Mouse (Mus musculus): ENCODE results near the gene Cxcr6. TPM values are rescaled to one million over a fixed set of nuclear protein-coding genes. Genes with fewer than 3 reads are reported as not detected.
A peak's percentile ranks its signal among the peaks of the same experiment; 100 is the strongest.

Cxcr6 gene
- polyA plus RNA-seq, 1 experiment = not detected

- Histone ChIP-seq H3K4me1 (peaks cover 15% of the 10 kb centered on the region), H3K27me3 (replicated peaks) (peaks cover 2% of the 10 kb centered on the region), H3K9me3 (no peaks in the 10 kb centered on the region), H3K36me3 (replicated peaks; ENCODE audit: low read length) (peaks cover 100% of the 10 kb centered on the region), H3K4me3 (replicated peaks) (no peak overlapping the region)
- TF ChIP-seq GATA1 (IDR thresholded peaks at IDR 0.05; ENCODE audit: borderline replicate concordance, low read length) (no peak), FLI1 (IDR thresholded peaks at IDR 0.05; ENCODE audit: low read length) (no peak)
Observed at GRCm38 (mm10) chr9:123815444-123815843, 9.2 kb downstream of the Cxcr6 start.

DNA sequence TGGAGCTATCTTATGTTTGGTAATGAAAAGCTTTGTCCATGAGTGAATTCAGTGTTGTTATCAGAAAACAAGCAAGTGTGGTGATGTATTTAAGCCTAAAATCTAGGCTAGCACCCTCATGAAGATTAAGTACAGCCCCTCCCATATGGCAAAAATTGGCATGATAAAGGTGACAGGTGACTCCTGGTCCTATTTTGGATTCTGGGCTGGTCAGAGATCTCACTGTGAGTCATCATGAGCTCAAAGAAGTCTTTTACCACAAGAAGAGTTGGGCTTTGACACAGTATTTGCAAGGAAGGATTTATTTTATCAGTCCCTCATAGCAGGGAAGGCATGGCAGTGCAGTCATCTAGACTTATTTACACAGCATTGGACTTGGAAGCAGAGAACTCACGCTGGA is 9.7 kb downstream of the Cxcr6 start:
- Histone ChIP-seq H3K36me3 (replicated peaks; ENCODE audit: low read length) (peaks cover 100% of the 10 kb centered on the region), H3K4me1 (peaks cover 12% of the 10 kb centered on the region), H3K9me3 (no peaks in the 10 kb centered on the region), H3K4me3 (replicated peaks) (no peak overlapping the region), H3K27me3 (replicated peaks) (peaks cover 2% of the 10 kb centered on the region)
- no peak for TF ChIP-seq FLI1 (IDR thresholded peaks at IDR 0.05; ENCODE audit: low read length)
- TF ChIP-seq GATA1 (IDR thresholded peaks at IDR 0.05; ENCODE audit: borderline replicate concordance, low read length) = no peak

GRCm38 (mm10) chr9:123818601-123819000 is 12.3 kb downstream of the Cxcr6 start:
- Histone ChIP-seq H3K4me1 (peaks cover 5% of the 10 kb centered on the region; the same call in 1 of the 2 replicates), H3K36me3 (replicated peaks; ENCODE audit: low read length) (peaks cover 100% of the 10 kb centered on the region), H3K9me3 (no peaks in the 10 kb centered on the region), H3K4me3 (replicated peaks) (no peak overlapping the region), H3K27me3 (replicated peaks) (peaks cover 2% of the 10 kb centered on the region)
- TF ChIP-seq GATA1 (IDR thresholded peaks at IDR 0.05; ENCODE audit: borderline replicate concordance, low read length) (no peak), FLI1 (IDR thresholded peaks at IDR 0.05; ENCODE audit: low read length) (no peak)

GRCm38 (mm10) chr9:123826631-123827030 is 20.4 kb downstream of the Cxcr6 start:
- Histone ChIP-seq H3K4me3 (replicated peaks) (no peak overlapping the region), H3K36me3 (replicated peaks; ENCODE audit: low read length) (peaks cover 100% of the 10 kb centered on the region), H3K9me3 (no peaks in the 10 kb centered on the region), H3K27me3 (replicated peaks) (no peaks in the 10 kb centered on the region), H3K4me1 (peaks cover 46% of the 10 kb centered on the region)
- TF ChIP-seq FLI1 (IDR thresholded peaks at IDR 0.05; ENCODE audit: low read length) (no peak), GATA1 (IDR thresholded peaks at IDR 0.05; ENCODE audit: borderline replicate concordance, low read length) (no peak)

- Histone ChIP-seq H3K4me1 (peaks cover 46% of the 10 kb centered on the region), H3K27me3 (replicated peaks) (no peaks in the 10 kb centered on the region), H3K4me3 (replicated peaks) (no peak overlapping the region), H3K9me3 (no peaks in the 10 kb centered on the region), H3K36me3 (replicated peaks; ENCODE audit: low read length) (peaks cover 97% of the 10 kb centered on the region)
- TF ChIP-seq GATA1 (IDR thresholded peaks at IDR 0.05; ENCODE audit: borderline replicate concordance, low read length) (no peak), FLI1 (IDR thresholded peaks at IDR 0.05; ENCODE audit: low read length) (no peak)
Observed at GRCm38 (mm10) chr9:123828916-123829315, 22.6 kb downstream of the Cxcr6 start.

DNA sequence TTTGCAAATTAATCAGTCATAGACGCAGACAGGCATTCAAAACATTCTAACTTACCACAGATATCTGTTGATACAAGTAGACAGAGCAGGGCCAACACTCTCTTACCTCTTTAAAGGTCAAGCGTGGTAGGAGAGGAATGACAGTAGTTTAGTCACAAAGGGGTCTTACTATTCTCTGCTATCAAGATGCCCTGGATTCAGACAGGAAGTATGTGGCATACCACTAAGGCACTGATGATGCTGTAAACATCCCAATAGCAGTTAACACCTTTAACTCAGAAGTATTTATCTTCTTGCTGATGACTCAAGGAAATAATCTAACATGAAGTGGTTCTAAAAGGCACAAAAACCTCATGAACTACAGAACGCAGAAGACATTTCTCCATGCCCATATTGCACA is 29.6 kb downstream of the Cxcr6 start:
- TF ChIP-seq FLI1 (IDR thresholded peaks at IDR 0.05; ENCODE audit: low read length) (no peak), GATA1 (IDR thresholded peaks at IDR 0.05; ENCODE audit: borderline replicate concordance, low read length) (no peak)
- no peaks in the 10 kb centered on the region for H3K9me3 ChIP-seq
- peaks cover 97% of the 10 kb centered on the region for H3K36me3 ChIP-seq (replicated peaks; ENCODE audit: low read length)
- H3K4me1 ChIP-seq = peaks cover 6% of the 10 kb centered on the region; the same call in 1 of the 2 replicates
- H3K27me3 ChIP-seq (replicated peaks) = no peaks in the 10 kb centered on the region
- H3K4me3 ChIP-seq (replicated peaks) = no peak overlapping the region

- H3K4me1 ChIP-seq = peaks cover 40% of the 10 kb centered on the region
- no peak for TF ChIP-seq GATA1 (IDR thresholded peaks at IDR 0.05; ENCODE audit: borderline replicate concordance, low read length)
- no peak for TF ChIP-seq FLI1 (IDR thresholded peaks at IDR 0.05; ENCODE audit: low read length)
- no peaks in the 10 kb centered on the region for H3K9me3 ChIP-seq
- H3K36me3 ChIP-seq (replicated peaks; ENCODE audit: low read length) = peaks cover 91% of the 10 kb centered on the region
- H3K27me3 ChIP-seq (replicated peaks) = no peaks in the 10 kb centered on the region
- H3K4me3 ChIP-seq (replicated peaks) = no peak overlapping the region
Observed at GRCm38 (mm10) chr9:123840243-123840642, 34.0 kb downstream of the Cxcr6 start.

- Histone ChIP-seq H3K36me3 (replicated peaks; ENCODE audit: low read length) (peaks cover 77% of the 10 kb centered on the region), H3K4me3 (replicated peaks) (peak overlapping the region; percentile 86), H3K4me1 (peaks cover 76% of the 10 kb centered on the region), H3K9me3 (no peaks in the 10 kb centered on the region), H3K27me3 (replicated peaks) (no peaks in the 10 kb centered on the region)
- no peak for TF ChIP-seq FLI1 (IDR thresholded peaks at IDR 0.05; ENCODE audit: low read length)
- TF ChIP-seq GATA1 (IDR thresholded peaks at IDR 0.05; ENCODE audit: borderline replicate concordance, low read length) = no peak
Observed at GRCm38 (mm10) chr9:123844468-123844867, 38.2 kb downstream of the Cxcr6 start.

- no peaks in the 10 kb centered on the region for H3K9me3 ChIP-seq
- TF ChIP-seq FLI1 (IDR thresholded peaks at IDR 0.05; ENCODE audit: low read length) = no peak
- no peak for TF ChIP-seq GATA1 (IDR thresholded peaks at IDR 0.05; ENCODE audit: borderline replicate concordance, low read length)
Observed at GRCm38 (mm10) chr9:123845120-123845519, 38.8 kb downstream of the Cxcr6 start.

DNA sequence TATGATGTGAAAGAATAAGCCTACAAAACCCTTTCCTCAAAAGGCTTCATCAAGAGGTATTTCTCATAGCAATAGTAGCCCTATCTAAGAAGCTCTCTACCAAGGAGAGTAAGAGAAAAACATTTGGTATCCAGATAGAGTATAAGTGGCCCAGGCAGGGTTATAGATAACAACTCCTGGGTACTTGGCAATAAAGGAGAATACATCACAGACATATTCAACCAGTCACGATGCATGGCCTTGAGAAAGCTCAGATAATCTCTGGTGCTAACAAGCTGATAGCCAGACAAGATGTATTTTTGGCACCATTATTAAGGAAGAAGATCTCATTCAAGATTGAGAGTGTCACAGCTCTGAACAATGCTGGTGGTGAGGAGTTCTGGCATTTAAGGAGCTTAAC is 40.2 kb downstream of the Cxcr6 start:
- Histone ChIP-seq H3K9me3 (no peaks in the 10 kb centered on the region), H3K36me3 (replicated peaks; ENCODE audit: low read length) (peaks cover 60% of the 10 kb centered on the region), H3K4me1 (peaks cover 82% of the 10 kb centered on the region), H3K27me3 (replicated peaks) (no peaks in the 10 kb centered on the region), H3K4me3 (replicated peaks) (no peak overlapping the region)
- no peak for TF ChIP-seq FLI1 (IDR thresholded peaks at IDR 0.05; ENCODE audit: low read length)
- no peak for TF ChIP-seq GATA1 (IDR thresholded peaks at IDR 0.05; ENCODE audit: borderline replicate concordance, low read length)

More at GRCm38 (mm10) chr9:123845120-123845519, 38.8 kb downstream of the Cxcr6 start:
- no peaks in the 10 kb centered on the region for H3K27me3 ChIP-seq (replicated peaks)
- peak overlapping the region; percentile 86 for H3K4me3 ChIP-seq (replicated peaks)
- H3K4me1 ChIP-seq = peaks cover 83% of the 10 kb centered on the region
- H3K36me3 ChIP-seq (replicated peaks; ENCODE audit: low read length) = peaks cover 73% of the 10 kb centered on the region
